Mouse (Mus musculus) CD4-positive naive resting alpha-beta T cell, adult 76 days (primary cell): ENCODE data around the gene Itih5. TPM values are rescaled to one million over a fixed set of nuclear protein-coding genes. Genes with fewer than 3 reads are reported as not detected.

Experiments
- total RNA-seq: library from RNA; stranded (reverse); gene quantifications from one replicate; pipeline ENCODE4 v1.2.4, GENCODE M21; 2023

Gene Itih5
- 3.1 TPM for total RNA-seq

GRCm38 (mm10) chr2:10153201-10154075, at the start of gene Itih5:
Gene Itih5, plus strand, starts transcription at chr2:10153571.

GRCm38 (mm10) chr2:10131296-10131695, 22.1 kb upstream of the Itih5 start, which contains the start of gene Itih2:
Gene Itih2, minus strand, starts transcription at chr2:10131396.

Other genes with a start within 250 kb of the Itih5 start
- gene Taf3, start 105.0 kb upstream of the Itih5 start, total RNA-seq: 29.9 TPM
- 118 TPM for gene Atp5c1, start 73.1 kb upstream of the Itih5 start, total RNA-seq
- 20.0 TPM for gene Kin, start 73.0 kb upstream of the Itih5 start, total RNA-seq
- gene Itih2, start 22.2 kb upstream of the Itih5 start, total RNA-seq: not detected
- gene Sfmbt2, start 216.9 kb downstream of the Itih5 start, total RNA-seq: 11.1 TPM